Mouse (Mus musculus) kidney, postnatal 36 days (tissue): ENCODE data around the gene Rpia.
"Not testable (repeated sequence)": the region's sequence is repeated elsewhere in the genome, so short reads cannot be mapped to it uniquely, and the experiment has no call there.

Experiments used
- DNase-seq, 2 experiments: peaks; one replicate each; pipeline ENCODE4 v3.0.0; 2021 to 2022; ENCODE audit warnings: mixed read lengths in 2 of 2

Gene Rpia

DNA sequence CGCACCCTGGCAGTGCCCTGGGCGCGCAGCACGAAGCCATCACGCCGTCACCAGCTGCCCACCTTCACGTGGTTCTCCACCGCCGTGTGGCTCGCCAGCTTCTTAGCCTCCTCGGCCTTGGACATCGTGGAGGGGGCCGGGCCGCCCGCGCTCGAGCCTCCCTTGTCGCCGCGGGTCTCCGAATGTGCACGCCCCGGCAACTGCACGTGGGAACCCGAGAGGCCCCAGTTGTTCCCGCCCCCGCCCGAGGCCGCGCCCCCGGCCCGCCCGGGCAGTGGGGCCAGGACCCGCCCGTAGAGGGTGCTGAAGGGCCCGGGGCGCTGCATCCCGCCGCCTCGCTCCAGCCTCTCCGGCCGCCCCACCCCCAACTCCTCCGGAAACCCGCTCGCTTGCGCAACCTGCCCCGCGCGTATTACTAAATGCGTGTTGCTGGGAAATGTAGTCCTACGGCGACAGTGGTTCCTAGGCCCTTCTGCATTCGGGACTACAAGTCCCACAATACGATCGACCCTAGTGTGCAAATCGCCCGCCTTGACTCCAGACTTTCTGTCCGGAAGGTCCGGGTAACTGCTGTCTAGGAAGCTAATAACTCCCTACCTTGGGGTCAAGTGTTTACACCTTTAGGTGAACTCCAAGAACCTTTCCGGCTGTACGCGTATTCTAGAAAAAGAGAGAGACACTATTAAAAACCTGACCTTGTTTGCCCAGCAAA is at the start of gene Rpia:
Gene Rpia (minus strand): TSS at position 409 of the 712 bp plus-strand sequence.
- DNase-seq, result peak; percentile 100

DNA sequence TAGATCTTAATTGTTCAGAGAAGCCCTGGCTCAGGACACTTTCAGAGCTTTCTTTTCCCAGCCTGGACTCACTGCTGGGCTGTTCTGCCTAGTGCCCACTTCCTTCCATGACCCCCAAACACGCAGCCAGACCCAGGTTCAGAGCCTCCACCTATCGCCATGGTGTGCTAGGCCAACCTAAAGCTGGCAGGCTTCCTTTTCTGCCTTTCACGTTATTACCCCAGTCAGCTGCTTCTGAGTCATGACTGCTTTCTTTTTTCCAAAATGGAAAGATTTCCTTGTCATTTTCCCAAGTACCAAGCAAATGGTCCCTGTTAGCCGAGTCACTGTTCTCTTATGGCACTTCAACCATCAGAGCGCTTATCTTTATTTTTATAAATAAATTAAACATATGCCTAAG is 48.2 kb upstream of the Rpia start:
- DNase-seq, result no peak

DNA sequence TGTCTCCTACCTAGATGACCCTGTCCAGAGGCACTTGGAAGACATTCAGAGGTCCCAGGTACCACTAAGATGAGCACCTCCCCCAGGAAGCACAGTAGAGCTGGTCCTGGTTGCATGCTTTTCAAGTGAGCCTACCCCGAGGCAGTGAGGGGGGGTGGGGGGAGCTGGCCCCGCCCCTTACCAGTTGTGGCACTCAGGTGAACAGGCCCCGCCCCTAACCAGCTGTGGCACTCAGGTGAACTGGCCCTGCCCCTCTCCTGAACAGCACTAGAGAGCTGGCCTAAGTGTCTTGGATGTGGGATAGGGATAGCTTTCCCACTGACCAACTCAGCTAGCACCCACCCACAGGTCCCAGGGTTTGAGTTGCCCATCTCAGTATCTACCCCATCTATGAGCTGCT is 46.5 kb upstream of the Rpia start:
- peak in 1 of 2 experiments; percentile 29 for DNase-seq

DNA sequence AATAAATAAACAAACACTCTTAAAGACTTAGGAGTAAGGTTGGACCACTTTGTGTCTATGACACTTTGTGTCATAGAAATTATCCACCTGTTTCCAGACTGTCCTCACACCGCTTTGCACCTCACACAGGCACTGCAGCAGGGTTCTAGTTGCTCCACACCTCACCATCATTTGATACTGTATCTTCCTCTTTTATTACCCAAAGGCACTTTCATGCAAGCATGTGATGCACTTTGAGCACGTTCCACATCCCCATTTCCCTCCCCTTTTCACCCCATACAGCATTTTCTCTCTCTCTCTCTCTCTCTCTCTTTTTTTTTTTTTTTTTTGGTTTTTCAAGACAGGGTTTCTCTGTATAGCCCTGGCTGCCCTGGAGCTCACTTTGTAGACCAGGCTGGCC is 45.3 kb upstream of the Rpia start:
- DNase-seq, result no peak

DNA sequence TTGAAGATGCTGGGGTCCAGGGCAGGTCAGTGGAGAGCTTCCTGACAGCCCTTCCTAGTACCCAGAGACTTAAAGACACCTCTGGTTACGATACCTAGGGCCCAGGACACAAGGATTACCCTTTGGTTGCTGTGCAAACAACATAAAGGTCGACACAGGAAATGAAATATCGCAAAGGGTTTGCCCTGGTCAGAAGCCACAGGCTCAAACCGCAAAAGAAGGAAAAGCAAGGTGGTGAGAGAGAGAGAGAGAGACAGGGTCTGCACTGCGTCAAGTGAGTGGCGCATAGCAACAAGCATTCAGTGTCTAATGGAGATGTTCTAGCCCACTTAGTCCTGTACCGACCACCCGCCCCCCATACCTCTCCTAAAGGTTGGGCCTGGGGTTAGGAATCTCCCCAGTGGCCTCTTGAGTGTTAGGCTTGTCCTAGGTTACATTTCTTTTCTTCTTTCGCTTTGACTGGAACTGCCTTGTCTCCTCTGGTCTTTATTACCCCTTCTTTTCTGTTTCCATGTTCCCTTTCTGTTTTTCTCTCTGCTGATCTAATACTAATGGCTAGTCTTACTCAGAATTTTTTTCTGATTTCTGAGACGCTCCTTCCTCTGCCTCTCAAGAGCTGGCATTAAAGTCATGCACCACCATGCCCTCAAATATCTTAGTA is 39.3 kb upstream of the Rpia start:
- no peak for DNase-seq

DNA sequence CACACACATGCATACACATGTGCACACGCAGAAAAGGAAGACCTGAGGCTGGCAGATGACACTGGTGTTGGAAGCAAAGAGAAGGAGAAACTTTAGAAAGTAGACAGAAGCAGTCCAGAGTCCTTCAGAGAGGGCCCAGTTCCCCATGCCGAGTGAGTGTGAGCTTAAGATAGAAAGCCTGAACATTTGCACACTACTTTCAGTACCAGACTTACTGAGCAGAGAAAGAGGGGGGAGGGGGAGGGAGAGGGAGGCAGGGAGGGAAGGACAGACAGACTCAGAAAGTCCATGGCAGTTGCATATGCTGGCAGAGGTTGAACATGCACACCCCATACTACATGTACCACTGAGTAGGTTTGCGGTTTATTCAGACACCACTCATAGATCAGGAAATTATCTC is 38.5 kb upstream of the Rpia start:
- DNase-seq, result no peak

DNA sequence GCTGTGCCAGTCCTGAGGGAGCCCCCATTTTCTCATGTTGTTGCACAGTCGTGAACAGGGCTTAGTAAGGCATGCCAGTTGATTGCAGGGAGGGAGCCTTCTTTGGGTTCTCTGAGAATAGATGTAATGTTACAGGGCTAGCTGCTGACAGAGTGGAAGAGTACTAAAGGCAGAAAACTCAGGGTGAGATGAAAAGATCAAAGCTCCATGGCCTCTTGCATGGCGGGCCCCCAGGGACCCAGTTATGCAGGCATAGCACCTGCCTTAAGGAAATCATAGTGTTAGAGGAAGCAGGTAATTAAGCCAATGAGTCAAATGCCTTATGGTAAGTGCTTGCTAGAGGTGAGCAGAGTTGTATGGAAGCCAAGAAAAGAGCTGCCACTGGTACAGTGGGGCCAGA is 37.4 kb upstream of the Rpia start:
- DNase-seq, result no peak

DNA sequence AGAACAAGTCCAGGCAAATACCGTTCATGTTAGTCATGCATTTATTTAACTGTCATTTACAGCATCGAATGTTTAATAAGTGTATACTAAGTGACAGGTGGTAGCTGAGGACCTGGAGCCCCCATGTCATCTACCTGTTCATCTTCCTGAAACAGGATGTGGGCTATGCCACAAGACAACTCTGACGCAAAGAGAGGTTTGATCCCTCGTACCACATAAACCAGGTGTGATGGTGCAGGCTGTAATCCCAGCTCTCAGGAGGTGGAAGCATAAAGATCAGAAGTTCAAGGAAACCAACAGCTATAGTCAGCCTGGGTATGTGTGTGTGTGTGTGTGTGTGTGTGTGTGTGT is 32.9 kb upstream of the Rpia start:
- DNase-seq, result no peak

DNA sequence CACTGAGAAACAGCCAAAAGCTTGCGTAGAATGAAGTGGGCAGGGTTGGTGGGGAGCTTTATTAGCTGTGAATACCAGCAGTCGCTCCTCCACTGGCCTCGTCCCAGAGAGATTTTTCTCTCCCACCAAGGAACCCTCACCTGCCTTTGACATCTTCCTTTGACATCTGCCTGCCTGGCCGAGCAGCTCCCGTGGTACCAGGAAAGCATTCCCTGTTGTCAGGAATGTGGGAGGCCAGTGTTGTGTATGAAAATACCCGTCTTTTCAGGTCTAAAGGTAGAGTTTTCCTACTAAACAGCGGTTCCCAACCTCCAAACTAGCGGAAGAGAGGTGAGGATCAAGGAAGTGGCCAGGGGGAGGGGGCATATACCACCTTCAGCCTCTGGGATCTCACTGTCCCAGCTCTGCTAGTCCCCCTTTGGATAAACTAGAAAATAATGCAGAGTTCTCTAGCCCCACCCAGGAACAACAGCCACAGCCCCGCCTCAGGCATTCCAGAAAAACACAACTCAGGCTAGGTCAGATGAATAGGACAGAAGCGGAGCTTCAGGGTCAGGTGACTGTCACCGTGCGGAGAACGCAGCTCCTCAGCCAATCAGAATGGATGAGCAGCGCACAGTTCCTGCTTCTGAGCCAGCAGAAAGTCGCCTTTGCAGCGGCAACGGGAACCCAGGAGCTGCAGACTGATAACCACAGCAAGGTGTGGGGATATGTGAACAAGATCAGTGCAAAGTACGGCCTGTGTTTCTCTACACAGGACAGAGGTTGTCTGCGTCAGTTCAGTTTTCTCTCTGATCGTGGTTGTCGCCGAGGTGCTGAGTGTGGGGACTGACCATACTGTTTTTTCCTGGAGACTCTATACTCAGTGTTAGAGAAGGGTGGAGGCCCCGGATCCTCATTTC is 32.3 kb upstream of the Rpia start:
- DNase-seq, result peak; percentile 84 to 88

DNA sequence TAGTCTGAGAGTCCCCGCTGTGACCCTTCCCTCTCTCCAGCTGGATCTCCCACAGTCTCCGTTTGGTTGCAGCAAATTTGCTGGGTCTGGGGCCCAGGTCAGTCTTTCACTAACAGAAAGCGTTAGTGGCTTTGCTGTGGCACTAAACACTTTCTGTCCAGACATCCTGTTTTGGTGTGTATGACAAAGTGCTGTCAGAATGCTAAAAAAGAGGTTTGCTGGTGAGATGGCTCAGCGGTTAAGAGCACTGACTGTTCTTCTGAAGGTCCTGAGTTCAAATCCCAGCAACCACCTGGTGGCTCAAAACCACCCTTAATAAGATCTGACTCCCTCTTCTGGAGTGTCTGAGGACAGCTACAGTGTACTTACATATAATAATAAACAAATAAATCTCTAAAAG is 31.2 kb upstream of the Rpia start:
- not testable (repeated sequence) for DNase-seq

DNA sequence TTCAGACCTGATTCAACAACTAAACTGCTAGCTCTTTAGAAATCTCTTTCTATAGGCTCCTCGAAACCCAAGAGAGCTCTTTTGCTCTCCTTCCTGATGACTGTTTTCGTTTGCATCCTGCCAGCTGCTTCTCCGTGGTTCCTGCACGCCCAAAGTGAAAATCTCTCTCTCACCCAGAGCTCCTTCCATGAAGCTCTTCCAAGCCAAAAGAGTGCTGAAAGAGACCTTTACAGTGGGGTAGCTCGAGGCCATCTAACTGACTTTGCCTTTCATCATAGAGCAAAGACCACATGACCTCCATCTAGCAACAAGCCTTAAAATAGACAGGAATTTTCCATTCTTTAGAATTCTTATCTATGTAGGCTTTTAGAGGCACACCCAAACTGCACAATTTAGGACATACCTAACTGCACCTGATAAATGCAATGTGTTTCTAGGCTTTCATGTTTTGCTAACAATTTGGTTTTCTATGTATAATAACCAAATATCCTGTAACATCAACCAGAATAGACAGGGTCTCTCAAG is 30.4 kb upstream of the Rpia start:
- DNase-seq, result no peak

DNA sequence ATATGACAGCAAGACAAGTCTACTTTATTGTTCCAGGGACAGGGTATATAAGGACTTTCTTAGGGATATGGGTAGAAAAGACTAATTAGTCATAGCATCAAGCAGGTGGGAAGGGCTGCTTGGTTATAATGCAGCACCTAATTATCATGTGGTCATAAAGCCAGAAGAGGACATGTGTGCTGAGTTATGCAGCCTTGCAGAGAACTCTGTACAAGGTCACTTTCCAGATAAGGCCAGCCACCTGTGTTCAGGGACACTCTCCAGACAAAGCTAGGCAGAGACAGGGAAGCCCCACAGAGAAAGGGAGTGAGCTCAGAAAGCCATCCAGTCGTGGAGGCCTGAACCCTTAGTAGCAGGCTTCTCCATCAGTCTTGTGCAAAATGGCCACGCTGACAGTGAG is 29.5 kb upstream of the Rpia start:
- DNase-seq, result no peak

DNA sequence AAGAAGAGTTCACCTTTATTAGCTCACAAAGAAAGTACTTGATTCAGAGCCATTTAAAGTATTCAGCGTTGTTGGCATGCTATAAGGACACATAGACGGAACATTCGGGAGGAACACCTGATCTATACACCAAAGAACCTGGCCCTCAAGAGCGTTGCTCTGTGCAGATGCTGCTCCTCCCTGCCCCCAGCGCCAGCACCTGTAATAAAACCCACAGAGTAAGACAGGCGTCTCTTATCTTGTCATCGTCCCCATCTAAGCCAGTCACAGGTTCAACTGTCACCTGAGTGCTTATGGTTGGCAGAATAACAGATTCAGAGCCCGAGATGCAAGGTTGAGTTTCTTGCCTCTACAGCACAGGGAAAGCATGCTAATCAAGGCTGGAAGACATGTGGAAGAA is 23.4 kb upstream of the Rpia start:
- no peak for DNase-seq

DNA sequence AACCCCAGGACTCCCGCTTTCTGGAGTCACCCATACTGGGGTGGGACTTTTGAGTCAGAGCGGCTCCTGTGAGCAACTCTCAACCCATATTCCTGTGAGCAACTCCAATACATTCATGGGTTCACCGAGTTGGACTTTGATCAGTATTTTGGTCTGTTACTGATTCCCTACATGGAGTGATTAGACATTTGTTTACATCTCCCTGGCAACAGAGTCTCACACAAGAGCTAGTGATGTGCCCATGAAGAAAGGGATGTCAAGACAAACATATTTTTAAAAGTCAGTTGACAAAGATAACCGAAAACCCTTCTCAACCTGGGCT is 22.6 kb upstream of the Rpia start:
- DNase-seq, result peak; percentile 53 to 76

DNA sequence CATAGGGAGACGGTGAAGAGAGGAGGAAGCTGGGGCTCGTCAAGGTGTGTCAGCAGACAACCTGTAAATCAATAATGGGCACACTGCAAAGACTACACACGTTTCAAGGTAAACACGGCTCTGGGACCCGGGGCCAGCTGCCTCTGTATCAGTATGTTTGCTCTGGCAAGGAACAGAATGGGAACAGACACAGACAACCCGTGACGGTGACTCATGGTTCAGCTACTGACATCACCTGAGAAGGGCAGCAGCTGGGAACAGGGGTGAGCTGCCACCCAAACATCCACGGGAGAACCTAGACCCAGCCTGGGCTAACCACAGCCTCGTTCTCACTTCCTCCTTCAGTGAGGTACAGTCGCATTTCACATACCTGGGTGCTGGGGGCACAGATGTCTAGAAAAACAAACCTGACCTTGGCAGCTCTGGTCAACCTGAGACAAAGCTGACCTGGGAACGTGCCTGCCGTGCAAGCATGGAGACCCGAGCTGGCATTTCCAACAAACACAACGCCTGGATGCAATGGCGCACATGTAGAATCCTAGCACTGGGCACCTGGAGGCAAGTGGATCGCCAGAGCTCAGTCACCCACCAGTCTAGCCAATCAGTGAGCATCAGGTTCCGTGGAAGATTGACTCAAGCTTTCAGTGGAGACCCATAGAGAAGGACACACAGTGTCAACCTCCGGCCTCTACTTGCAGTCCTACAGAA is 22.0 kb upstream of the Rpia start:
- DNase-seq, result peak; percentile 71 to 75

DNA sequence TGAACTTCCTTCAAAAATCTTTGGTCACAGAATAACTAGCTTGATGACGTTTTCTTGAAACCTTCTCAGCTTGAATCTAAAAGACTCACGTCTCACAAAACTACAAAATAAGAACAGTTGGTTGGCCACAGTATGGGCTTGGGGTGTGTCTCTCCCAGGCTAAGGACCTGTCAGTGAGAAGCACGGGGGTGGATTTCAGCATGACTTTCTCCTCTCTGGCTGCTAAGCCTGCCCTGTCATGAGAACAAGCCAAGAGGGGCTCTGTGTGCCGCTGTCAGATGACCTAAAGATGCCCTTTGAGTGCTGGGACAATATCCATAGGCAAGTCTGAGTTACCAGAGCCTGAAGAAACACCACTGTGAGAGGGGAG is 20.5 kb upstream of the Rpia start:
- DNase-seq, result peak; percentile 72 to 85

DNA sequence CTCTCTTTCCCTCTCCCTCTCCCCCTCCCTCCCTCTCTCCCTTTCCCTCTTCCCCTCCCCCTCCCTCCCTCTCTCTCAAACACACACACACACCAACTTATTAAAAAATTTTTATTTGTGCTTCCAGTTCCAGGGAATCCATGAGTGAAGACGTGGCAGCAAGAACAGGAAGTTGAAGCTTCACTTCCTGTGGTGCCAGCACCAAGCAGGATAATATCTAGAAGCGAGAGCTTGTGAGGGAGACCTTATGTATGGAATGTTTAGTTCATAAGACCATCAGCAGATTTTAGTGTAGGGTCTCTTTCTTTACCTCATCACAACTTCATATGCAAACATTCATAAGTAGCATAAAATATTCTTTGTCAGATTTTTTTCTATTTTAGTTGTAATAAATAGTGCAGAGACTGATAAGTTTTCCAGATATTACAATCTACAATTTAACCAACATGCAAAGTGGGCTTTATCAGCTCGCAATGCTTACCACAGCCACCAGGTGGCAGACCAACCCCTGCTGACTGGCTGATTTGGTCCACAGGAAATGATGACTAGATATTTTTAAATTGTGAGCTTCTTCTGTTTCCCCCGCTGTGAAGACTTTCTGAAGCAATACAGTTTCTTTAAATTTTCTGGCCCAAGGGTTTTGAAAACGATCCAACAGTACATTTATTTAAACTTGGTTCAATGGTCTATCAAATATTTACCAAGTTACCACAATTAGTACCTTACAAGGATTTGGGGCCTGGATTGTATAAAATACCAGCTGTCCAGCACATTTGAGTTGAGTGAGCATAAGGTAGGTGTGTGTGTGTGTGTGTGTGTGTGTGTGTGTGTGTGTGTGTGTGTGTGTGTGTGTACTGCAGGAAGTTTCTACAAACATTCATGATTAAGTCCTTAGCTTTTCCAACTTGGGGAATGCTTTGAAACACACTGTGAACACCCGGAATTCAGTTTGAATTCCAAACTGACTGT is 19.8 kb upstream of the Rpia start:
- peak; percentile 83 to 92 for DNase-seq

DNA sequence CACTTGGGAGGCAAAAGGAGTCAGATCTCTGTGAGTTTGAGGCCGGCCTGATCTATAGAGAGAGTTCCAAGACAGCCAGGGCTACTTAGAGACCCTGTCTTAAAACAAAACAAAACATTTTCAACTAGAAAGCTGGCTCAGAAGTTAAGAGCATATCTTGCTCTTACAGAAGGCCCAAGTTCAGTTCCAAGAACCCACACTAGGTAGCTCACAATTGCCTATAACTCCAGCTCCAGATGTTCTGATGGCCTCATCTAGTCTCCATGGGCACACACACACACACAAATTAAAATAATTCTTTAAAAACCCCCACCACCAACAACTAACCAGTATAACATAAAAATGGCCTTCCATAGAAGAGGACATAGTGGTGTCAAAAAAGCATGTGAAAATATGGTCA is 18.5 kb upstream of the Rpia start:
- no peak for DNase-seq

DNA sequence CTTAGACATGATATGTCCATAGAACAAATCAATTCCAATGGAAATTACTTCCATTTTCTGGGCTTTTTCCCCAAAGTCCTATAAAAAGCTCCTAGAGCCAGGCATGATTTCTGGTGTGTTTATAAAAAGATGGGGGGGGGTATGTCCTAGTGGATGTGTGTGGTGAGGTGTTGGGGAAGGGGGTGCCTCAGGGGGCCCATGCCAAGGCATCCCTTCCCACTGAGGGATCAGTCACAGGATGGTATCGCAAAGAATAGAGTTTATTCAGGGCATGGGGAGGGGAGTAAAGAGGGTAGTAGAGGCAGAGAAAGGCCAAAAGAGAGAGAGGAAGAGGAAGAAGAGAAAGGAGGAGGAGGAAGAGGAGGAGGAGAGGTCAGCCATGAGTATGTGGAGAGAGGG is 14.5 kb upstream of the Rpia start:
- DNase-seq, result no peak

DNA sequence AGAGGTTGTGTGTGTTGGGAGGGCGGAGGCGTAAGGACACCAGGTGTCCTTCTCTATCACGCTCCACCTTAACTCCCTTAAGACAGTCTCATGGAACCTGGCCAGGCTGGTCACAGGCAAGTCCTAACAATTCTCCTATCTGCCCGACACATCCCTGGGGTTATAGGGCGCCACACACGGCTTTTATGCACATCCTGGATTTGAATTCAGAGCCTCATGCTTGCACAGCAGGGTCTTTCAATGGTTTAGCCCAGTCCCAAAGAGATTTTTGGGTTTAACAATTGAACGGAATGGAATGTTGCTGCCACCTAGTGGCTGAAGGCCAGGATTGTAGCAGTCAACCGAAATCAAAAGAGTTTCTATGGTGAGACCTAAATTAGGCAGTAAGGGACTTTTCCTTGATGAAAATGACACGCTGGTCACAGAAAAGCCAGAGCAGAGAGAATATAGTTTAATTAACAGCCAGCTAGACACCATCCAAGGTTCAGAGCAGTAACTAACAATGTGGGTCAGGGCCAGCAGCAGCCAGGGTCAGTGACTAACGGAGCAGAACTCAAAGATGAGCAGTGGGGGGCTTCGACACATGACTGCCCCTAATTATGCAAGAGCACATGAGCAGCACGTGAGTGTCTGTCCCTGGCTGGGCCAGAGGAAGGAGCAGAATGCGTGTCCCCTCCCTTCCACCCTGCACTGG is 13.9 kb upstream of the Rpia start:
- peak; percentile 78 to 82 for DNase-seq

DNA sequence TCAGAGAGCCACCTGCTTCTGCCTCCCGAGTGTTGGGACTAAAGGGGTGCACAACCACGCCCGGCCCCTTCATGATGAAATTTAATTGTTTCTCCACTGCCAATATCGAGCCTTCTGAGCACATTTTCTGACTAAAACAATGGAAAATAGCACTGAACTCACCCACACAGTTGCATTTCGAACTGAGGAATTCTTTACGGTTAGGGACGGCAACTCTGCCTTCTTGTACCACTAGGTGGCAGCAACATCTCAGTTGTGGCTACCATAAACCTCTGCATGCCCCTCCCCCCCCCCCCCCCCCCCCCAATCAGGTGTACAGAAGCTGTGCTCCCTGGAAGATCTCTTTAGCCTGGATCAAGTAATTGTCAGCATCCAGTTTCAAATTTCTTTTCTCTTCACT is 13.2 kb upstream of the Rpia start:
- peak; percentile 72 to 86 for DNase-seq
